In genomic region chr6:127044909-127045308, GRCm38 (mm10) we compare ENCODE assay signal across 14 mouse cellular contexts. TPM values are rescaled to one million over a fixed set of nuclear protein-coding genes. Genes with fewer than 3 reads are reported as not detected.
DNase-seq lines count a peak whose midpoint lies in the region; ATAC-seq and TF ChIP-seq lines count a peak whose summit lies in the region.
"Had no signal": no experiment of that assay in that cellular context is flagged by ENCODE, and none has a peak within 500 bp of the region (broad histone marks: within the 10 kb centered on the region; RNA-seq: fewer than 3 reads in every experiment).

No protein-coding gene starts in this region.

- H3K9me3 ChIP-seq in heart, embryonic 16.5 days (replicated peaks; ENCODE audit: control insufficient read depth, low read length) = 0 out of 2 replicates have a peak, but pooled peaks cover 2% of the 10 kb centered on the region
- H3K9me3 ChIP-seq in heart, embryonic 11.5 days (replicated peaks; ENCODE audit: control insufficient read depth, low read length) = no peaks in the 10 kb centered on the region
- no peaks in the 10 kb centered on the region for H3K9me3 ChIP-seq in liver, embryonic 12.5 days (replicated peaks)
- H3K9me3 ChIP-seq: forebrain, embryonic 10.5 days; liver, embryonic 15.5 days had no signal

- no peak overlapping the region for H3K9ac ChIP-seq in heart, embryonic 16.5 days (ENCODE audit: low read length)
- no peak overlapping the region for H3K9ac ChIP-seq in heart, embryonic 11.5 days (ENCODE audit: low read depth, low read length)
- H3K9ac ChIP-seq in liver, embryonic 12.5 days = no peak overlapping the region
- H3K9ac ChIP-seq: liver, embryonic 15.5 days had no signal

- H3K27me3 ChIP-seq in heart, embryonic 16.5 days (ENCODE audit: control insufficient read depth, insufficient read depth, low read length) = no peaks in the 10 kb centered on the region
- no peaks in the 10 kb centered on the region for H3K27me3 ChIP-seq in heart, embryonic 11.5 days (ENCODE audit: control insufficient read depth, insufficient read depth, low read length)
- H3K27me3 ChIP-seq in liver, embryonic 12.5 days (replicated peaks) = no peaks in the 10 kb centered on the region; the same call in 1 of the 2 replicates
- H3K27me3 ChIP-seq: liver, embryonic 15.5 days had no signal

- 29% methylated on average over 6 of the region's 6 CpGs for WGBS in heart, embryonic 16.5 days
- 47% methylated on average over 6 of the region's 6 CpGs for WGBS in heart, embryonic 11.5 days (ENCODE audit: insufficient replicate concordance)
- WGBS in liver, embryonic 12.5 days (ENCODE audit: insufficient replicate concordance) = 41% methylated on average over 6 of the region's 6 CpGs

- TF ChIP-seq CTCF in brain, embryonic 14.5 days (IDR thresholded peaks at IDR 0.05; ENCODE audit: borderline replicate concordance, extremely low read depth, insufficient read depth, insufficient read length) = no peak

- H3K4me1 ChIP-seq in heart, embryonic 16.5 days (ENCODE audit: control insufficient read depth, insufficient read depth, low read length) = peaks cover 8% of the 10 kb centered on the region; the same call in 1 of the 2 replicates
- 0 out of 2 replicates have a peak, but pooled peaks cover 3% of the 10 kb centered on the region for H3K4me1 ChIP-seq in heart, embryonic 11.5 days (ENCODE audit: control insufficient read depth, insufficient read depth, low read length)
- no peaks in the 10 kb centered on the region for H3K4me1 ChIP-seq in liver, embryonic 12.5 days
- H3K4me1 ChIP-seq: forebrain, embryonic 10.5 days; liver, embryonic 15.5 days had no signal

- H3K4me3 ChIP-seq in heart, embryonic 16.5 days (ENCODE audit: low read length) = no peak overlapping the region
- H3K4me3 ChIP-seq in heart, embryonic 11.5 days (ENCODE audit: low read depth, low read length) = no peak overlapping the region
- H3K4me3 ChIP-seq in liver, embryonic 12.5 days = no peak overlapping the region
- H3K4me3 ChIP-seq: forebrain, embryonic 10.5 days; left cerebral cortex, adult 2 months; liver, embryonic 15.5 days had no signal

- no peak for TF ChIP-seq POLR2A in brain, embryonic 14.5 days (IDR thresholded peaks at IDR 0.05; ENCODE audit: borderline replicate concordance, extremely low read depth, insufficient read depth, insufficient read length, poor library complexity, severe bottlenecking)

- H3K27ac ChIP-seq in heart, embryonic 16.5 days (ENCODE audit: low read length) = no peak overlapping the region
- H3K27ac ChIP-seq in heart, embryonic 11.5 days (ENCODE audit: low read depth, low read length) = no peak overlapping the region
- no peak overlapping the region for H3K27ac ChIP-seq in liver, embryonic 12.5 days
- H3K27ac ChIP-seq: forebrain, embryonic 10.5 days; left cerebral cortex, adult 2 months; liver, embryonic 15.5 days had no signal

- no peaks in the 10 kb centered on the region for H3K36me3 ChIP-seq in heart, embryonic 16.5 days (ENCODE audit: control insufficient read depth, insufficient read depth)
- H3K36me3 ChIP-seq in heart, embryonic 11.5 days (ENCODE audit: control insufficient read depth, insufficient read depth, low read length) = no peaks in the 10 kb centered on the region
- H3K36me3 ChIP-seq in liver, embryonic 12.5 days = no peaks in the 10 kb centered on the region
- H3K36me3 ChIP-seq: forebrain, embryonic 10.5 days; liver, embryonic 15.5 days had no signal

- H3K4me2 ChIP-seq in heart, embryonic 16.5 days (ENCODE audit: low read depth, low read length) = peak overlapping the region; percentile 15; the same call in 1 of the 2 replicates
- no peak overlapping the region for H3K4me2 ChIP-seq in heart, embryonic 11.5 days
- H3K4me2 ChIP-seq in liver, embryonic 12.5 days = no peak overlapping the region
- H3K4me2 ChIP-seq: liver, embryonic 15.5 days had no signal

- ATAC-seq in heart, embryonic 16.5 days (replicated peaks; ENCODE audit: extremely low read depth, insufficient read depth, low FRiP score) = peak; percentile 60; the same call in 1 of the 2 replicates
- no peak for ATAC-seq in heart, embryonic 11.5 days (replicated peaks; ENCODE audit: insufficient number of reproducible peaks, low FRiP score, low TSS enrichment)
- ATAC-seq in liver, embryonic 12.5 days = no peak

- DNase-seq in liver (peak; percentile 28), 3T3-L1 (ENCODE audit: low read depth, low spot score) (peak; percentile 56)
- DNase-seq in brain, embryonic 14.5 days (ENCODE audit: low read depth) = peak; percentile 75
- DNase-seq in frontal cortex, postnatal 25 days (ENCODE audit: low spot score in 2 of 2) = no peak
- DNase-seq in c-Kit-positive CD71-positive TER-119-positive erythroid progenitor cells, embryonic 14.5 days (ENCODE audit: low spot score) = no peak
- DNase-seq: adrenal gland, postnatal 25 days; cerebellum, adult 11 months; kidney, adult 8-10 months had no signal

RNA-seq across cellular contexts. Expression of gene Fgf23, which starts 27.8 kb away (rescaled TPM):
- polyA plus RNA-seq in heart, embryonic 16.5 days (2015; fragmentation: Nextera tagmentation; extraction: Ambion mirVana) = 0.16 and 0.20 TPM in 2 replicates
- 0.24 TPM in 1 of 2 replicates, not detected in the other for polyA plus RNA-seq in heart, embryonic 11.5 days (2014; fragmentation: Nextera tagmentation; extraction: Ambion mirVana)
- not detected in 2 replicates for polyA plus RNA-seq in liver, embryonic 12.5 days (2016; fragmentation: Nextera tagmentation; extraction: Ambion mirVana)
- polyA plus RNA-seq in brain, embryonic 14.5 days (2012; rRNA removed) = 0.29 and 0.34 TPM in 2 replicates
- polyA plus RNA-seq: forebrain, embryonic 10.5 days; liver, embryonic 15.5 days had no signal

RNA-seq across cellular contexts. Expression of gene Fgf6, which starts 29.5 kb away (rescaled TPM):
- 0.13 TPM in 1 of 2 replicates, not detected in the other for polyA plus RNA-seq in heart, embryonic 16.5 days (2015; fragmentation: Nextera tagmentation; extraction: Ambion mirVana)
- polyA plus RNA-seq in heart, embryonic 11.5 days (2014; fragmentation: Nextera tagmentation; extraction: Ambion mirVana) = 0.09 and 0.18 TPM in 2 replicates
- polyA plus RNA-seq in liver, embryonic 12.5 days (2016; fragmentation: Nextera tagmentation; extraction: Ambion mirVana) = not detected in 2 replicates
- not detected in 2 replicates for polyA plus RNA-seq in brain, embryonic 14.5 days (2012; rRNA removed)
- polyA plus RNA-seq: forebrain, embryonic 10.5 days had no signal

Comparison
In these comparisons a context has a peak if more than half of its experiments do, and no peak if none do; other contexts are left out.
1. DNase-seq: peak in liver (single experiment), 3T3-L1 (single experiment) and brain, embryonic 14.5 days (single experiment); none in frontal cortex, postnatal 25 days (0 of 2) and c-Kit-positive CD71-positive TER-119-positive erythroid progenitor cells, embryonic 14.5 days (single experiment).